Mouse (Mus musculus) limb, embryonic 15.5 days (tissue): Measurements from ENCODE around the gene H2-M10.3. TPM values are rescaled to one million over a fixed set of nuclear protein-coding genes. Genes with fewer than 3 reads are reported as not detected.

Source experiments
- polyA plus RNA-seq: library from polyadenylated mRNA; unstranded; fragments of >200 nt; fragmentation: Nextera tagmentation; extraction: Ambion mirVana; gene quantifications from 2 replicates; pipeline ENCODE4 v1.2.1, GENCODE M21; 2015

H2-M10.3 gene
- polyA plus RNA-seq, 1 experiment from 2014 or later, result not detected

Other genes starting within 250 kb of the H2-M10.3 start
- not detected in 2 replicates for gene Gm19684, start 246.7 kb downstream of the H2-M10.3 start, polyA plus RNA-seq
- gene Gm7030, start 239.0 kb downstream of the H2-M10.3 start, polyA plus RNA-seq, result not detected in 2 replicates
- not detected in 2 replicates for gene Gm8909, start 199.9 kb downstream of the H2-M10.3 start, polyA plus RNA-seq
- gene H2-T3, start 178.1 kb downstream of the H2-M10.3 start, polyA plus RNA-seq, result not detected in 2 replicates
- 89.3 and 104 TPM in 2 replicates for gene Rpp21, start 110.3 kb downstream of the H2-M10.3 start, polyA plus RNA-seq
- 16.7 and 17.5 TPM in 2 replicates for gene Trim39, start 96.2 kb downstream of the H2-M10.3 start, polyA plus RNA-seq
- not detected in 2 replicates for gene H2-M10.2, start 81.9 kb downstream of the H2-M10.3 start, polyA plus RNA-seq
- gene H2-M10.1, start 42.3 kb downstream of the H2-M10.3 start, polyA plus RNA-seq, result not detected in 2 replicates
- gene H2-M10.4, start 93.9 kb upstream of the H2-M10.3 start, polyA plus RNA-seq, result not detected in 2 replicates
- not detected in 2 replicates for gene H2-M11, start 178.7 kb upstream of the H2-M10.3 start, polyA plus RNA-seq